Mouse (Mus musculus) liver, adult 2 months (tissue): ENCODE data around the gene Rnf169.

Source experiments
- CTCF ChIP-seq: fragments of 200-500 bp; IDR thresholded peaks from 2 replicates; pipeline ENCODE4 v1.5.1; 2011; ENCODE audit warnings: low read depth, low read length, control low read depth
- POLR2A ChIP-seq: fragments of 200-500 bp; IDR thresholded peaks from 2 replicates; pipeline ENCODE4 v1.6.1; 2011; ENCODE audit warnings: low read length, control low read depth; ENCODE audit not compliant: insufficient read depth; ENCODE audit errors: extremely low read depth

DNA sequence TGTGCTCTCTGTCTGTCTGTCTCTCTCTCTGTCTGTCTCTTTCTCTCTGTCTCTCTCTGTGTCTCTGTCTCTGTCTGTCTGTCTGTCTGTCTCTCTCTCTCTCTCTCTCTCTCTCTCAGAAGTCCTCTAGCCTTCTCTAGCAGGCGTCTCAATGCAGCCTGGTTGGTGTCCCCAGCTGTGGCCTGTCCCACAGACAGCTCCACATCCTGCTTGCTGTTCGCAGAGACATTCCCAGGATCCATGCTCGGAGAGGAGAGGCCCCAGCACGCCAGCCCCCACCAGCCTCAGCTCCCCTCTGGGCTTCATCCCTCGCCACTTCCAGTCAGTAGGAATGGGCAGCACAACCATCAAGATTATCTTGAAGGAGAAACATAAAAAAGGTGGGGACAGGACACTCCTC lies 47.1 kb upstream of the Rnf169 start:
- TF ChIP-seq CTCF (no peak), POLR2A (no peak)
